ENCODE assay signal across 26 mouse cellular contexts in the genomic region with DNA sequence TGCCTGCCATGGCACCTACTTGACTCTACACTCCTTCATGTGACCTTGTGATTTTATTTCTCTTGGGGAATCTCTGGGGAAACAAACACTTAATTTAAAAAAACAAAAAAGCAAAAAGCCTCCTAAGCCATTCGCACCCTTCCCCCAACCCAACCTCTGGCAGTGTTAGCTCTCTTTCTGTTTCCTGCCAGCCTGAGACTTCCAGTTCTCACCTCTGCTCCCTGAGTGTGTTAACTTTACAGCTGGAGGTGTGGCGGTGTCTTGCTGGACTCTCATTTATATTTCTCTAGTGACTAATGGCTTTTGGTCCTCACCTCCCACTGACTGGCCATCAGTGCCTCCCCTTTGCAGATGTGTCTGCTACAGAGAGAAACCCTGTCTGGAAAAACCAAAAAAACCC. TPM values are rescaled to one million over a fixed set of nuclear protein-coding genes. Genes with fewer than 3 reads are reported as not detected.
"Had no signal": no experiment of that assay in that cellular context is flagged by ENCODE, and none has a peak within 500 bp of the region (broad histone marks: within the 10 kb centered on the region; RNA-seq: fewer than 3 reads in every experiment).

No protein-coding gene starts in this region.

- H3K4me3 ChIP-seq: intestine, embryonic 15.5 days; kidney, embryonic 15.5 days; limb, embryonic 12.5 days; limb, embryonic 15.5 days; liver, embryonic 12.5 days; liver, embryonic 15.5 days; neural tube, embryonic 12.5 days; neural tube, embryonic 15.5 days had no signal

- H3K4me1 ChIP-seq: intestine, embryonic 15.5 days; kidney, embryonic 15.5 days; limb, embryonic 12.5 days; limb, embryonic 15.5 days; liver, embryonic 12.5 days; neural tube, embryonic 12.5 days; neural tube, embryonic 15.5 days had no signal

- H3K4me2 ChIP-seq: intestine, embryonic 15.5 days; kidney, embryonic 15.5 days; limb, embryonic 12.5 days; limb, embryonic 15.5 days; liver, embryonic 12.5 days; liver, embryonic 15.5 days; midbrain, embryonic 11.5 days; neural tube, embryonic 12.5 days; neural tube, embryonic 15.5 days had no signal

- H3K36me3 ChIP-seq: intestine, embryonic 15.5 days; kidney, embryonic 15.5 days; limb, embryonic 12.5 days; limb, embryonic 15.5 days; liver, embryonic 12.5 days; liver, embryonic 15.5 days; neural tube, embryonic 12.5 days; neural tube, embryonic 15.5 days had no signal

- ATAC-seq: intestine, embryonic 15.5 days; liver, embryonic 12.5 days had no signal

- H3K9ac ChIP-seq: intestine, embryonic 15.5 days; kidney, embryonic 15.5 days; limb, embryonic 12.5 days; limb, embryonic 15.5 days; liver, embryonic 12.5 days; liver, embryonic 15.5 days; neural tube, embryonic 12.5 days; neural tube, embryonic 15.5 days had no signal

- H3K9me3 ChIP-seq: intestine, embryonic 15.5 days; kidney, embryonic 15.5 days; limb, embryonic 12.5 days; limb, embryonic 15.5 days; liver, embryonic 12.5 days; liver, embryonic 15.5 days; neural tube, embryonic 12.5 days; neural tube, embryonic 15.5 days had no signal

- DNase-seq: kidney, adult 11 months; kidney, adult 8-10 months; kidney, postnatal 10 days; kidney, postnatal 36 days; left cerebral cortex, postnatal 4 days; lung, adult 2 months; lung, postnatal 14 days; lung, postnatal 4 days; midbrain, embryonic 14.5 days; right cerebral cortex, adult 18-20 months; right cerebral cortex, postnatal 14 days; right cerebral cortex, postnatal 4 days had no signal

- H3K27ac ChIP-seq: intestine, embryonic 15.5 days; kidney, embryonic 15.5 days; limb, embryonic 12.5 days; limb, embryonic 15.5 days; liver, embryonic 12.5 days; liver, embryonic 15.5 days; neural tube, embryonic 12.5 days; neural tube, embryonic 15.5 days had no signal

- H3K27me3 ChIP-seq: intestine, embryonic 15.5 days; limb, embryonic 15.5 days; liver, embryonic 12.5 days; liver, embryonic 15.5 days; neural tube, embryonic 12.5 days had no signal

RNA-seq across cellular contexts. Expression of gene Hcst, which starts 9.9 kb away (rescaled TPM):
- total RNA-seq: layer of hippocampus, postnatal 14 days; left cerebral cortex, postnatal 4 days; midbrain, postnatal 0 days had no signal
- polyA plus RNA-seq: limb, embryonic 12.5 days; testis, adult 2 months had no signal

RNA-seq across cellular contexts. Expression of gene Aplp1, which starts 35.5 kb away (rescaled TPM):
- total RNA-seq: megakaryocyte progenitor cell, adult 5-6 weeks; megakaryocyte-erythroid progenitor cell, adult 5-6 weeks had no signal

RNA-seq across cellular contexts. Expression of gene Lrfn3, which starts 47.2 kb away (rescaled TPM):
- total RNA-seq: megakaryocyte progenitor cell, adult 5-6 weeks; megakaryocyte-erythroid progenitor cell, adult 5-6 weeks had no signal
